Mouse (Mus musculus) testis, adult 2 months (tissue): ENCODE measurements around the gene Rapgef5.

Source experiments
- CTCF ChIP-seq: fragments of 200-500 bp; IDR thresholded peaks from 2 replicates; pipeline ENCODE4 v1.5.1; 2012; ENCODE audit warnings: low read depth, mild to moderate bottlenecking, inconsistent platforms, low read length, moderate library complexity; ENCODE audit not compliant: control insufficient read depth, insufficient read depth, insufficient replicate concordance
- POLR2A ChIP-seq: fragments of 200-500 bp; IDR thresholded peaks from 2 replicates; pipeline ENCODE4 v1.6.1; 2012; ENCODE audit warnings: low read depth, mild to moderate bottlenecking, inconsistent platforms, low read length, moderate library complexity; ENCODE audit not compliant: control insufficient read depth

DNA sequence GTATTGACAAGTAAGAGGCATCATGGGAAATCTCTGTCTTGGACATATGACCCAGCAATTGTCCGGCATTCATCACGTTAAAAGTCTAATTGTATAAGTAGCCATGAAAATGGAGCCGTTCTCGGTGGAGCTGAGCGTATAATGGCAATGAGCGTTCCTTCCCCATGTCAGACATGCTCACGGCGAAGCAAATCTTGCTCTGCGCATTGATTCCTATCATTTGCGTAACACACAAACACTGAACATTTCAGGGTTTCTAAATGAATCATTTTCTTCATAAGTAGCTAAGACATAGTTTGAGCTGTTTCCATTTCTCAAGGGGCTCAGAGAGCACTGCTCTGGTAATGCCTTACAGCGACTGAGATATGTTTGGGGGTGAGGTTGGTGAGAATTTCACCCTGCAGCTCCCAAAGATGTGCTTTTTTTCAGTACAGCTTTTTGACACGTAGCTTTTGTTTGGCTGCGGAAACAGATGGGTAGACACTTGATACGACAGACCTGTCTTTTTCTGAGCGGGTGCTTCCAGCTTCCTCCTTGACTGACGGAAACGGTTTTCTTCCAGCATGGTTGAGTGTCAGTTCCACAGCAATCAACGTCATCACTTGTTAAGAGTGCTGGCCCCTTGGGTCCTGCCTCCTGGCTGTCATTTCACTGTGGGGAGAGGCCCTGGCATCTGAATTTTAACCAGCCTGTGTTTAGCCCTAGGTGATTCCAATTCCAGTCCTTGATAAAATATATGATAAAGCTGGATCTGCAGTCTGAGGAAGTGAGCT, 112.2 kb downstream of the Rapgef5 start:
- TF ChIP-seq CTCF (no peak), POLR2A (no peak)
